Mouse (Mus musculus) heart, embryonic 16.5 days (tissue): ENCODE results near the gene Fos. TPM values are rescaled to one million over a fixed set of nuclear protein-coding genes. Genes with fewer than 3 reads are reported as not detected.
A peak's percentile ranks its signal among the peaks of the same experiment; 100 is the strongest.

Experiments used
- ATAC-seq: fragments of 200-750 bp; cut with Nextera tagmentation; replicated peaks from 2 replicates; pipeline ENCODE4 v1.8.0; 2017; ENCODE audit warnings: moderate number of reproducible peaks; ENCODE audit not compliant: insufficient read depth, low FRiP score; ENCODE audit errors: extremely low read depth
- H3K27ac ChIP-seq: fragments of 300-500 bp; sonication (generic); 2 replicates; pipeline ENCODE4 v1.5.1; 2014; ENCODE audit warnings: mild to moderate bottlenecking, low read length, control low read depth, moderate library complexity
- H3K27me3 ChIP-seq: fragments of 300-500 bp; sonication (generic); 2 replicates; pipeline ENCODE4 v1.6.1; 2014; ENCODE audit warnings: low read length, mixed read lengths; ENCODE audit not compliant: control insufficient read depth, insufficient read depth
- H3K36me3 ChIP-seq: fragments of 300-500 bp; sonication (generic); 2 replicates; pipeline ENCODE4 v1.6.1; 2014; ENCODE audit not compliant: control insufficient read depth, insufficient read depth
- H3K4me1 ChIP-seq: fragments of 300-500 bp; sonication (generic); 2 replicates; pipeline ENCODE4 v1.6.1; 2014; ENCODE audit warnings: low read length, mixed read lengths; ENCODE audit not compliant: control insufficient read depth, insufficient read depth
- H3K4me2 ChIP-seq: fragments of 300-500 bp; sonication (generic); 2 replicates; pipeline ENCODE4 v1.6.1; 2014; ENCODE audit warnings: low read depth, mild to moderate bottlenecking, control low read depth, low read length
- H3K4me3 ChIP-seq: fragments of 300-500 bp; sonication (generic); 2 replicates; pipeline ENCODE4 v1.5.1; 2014; ENCODE audit warnings: mild to moderate bottlenecking, control low read depth, low read length
- H3K9ac ChIP-seq: fragments of 300-500 bp; sonication (generic); 2 replicates; pipeline ENCODE4 v1.6.1; 2014; ENCODE audit warnings: low read length, control low read depth
- H3K9me3 ChIP-seq: fragments of 300-500 bp; sonication (generic); replicated peaks from 2 replicates; pipeline ENCODE4 v1.6.1; 2016; ENCODE audit warnings: low read length; ENCODE audit not compliant: control insufficient read depth
- WGBS: fragments of 180-500 bp; shearing (Covaris S2); extraction: QIAGEN DNeasy Blood & Tissue Kit; methylation state at CpG from one replicate; pipeline ENCODE4 v1.1.7; 2014; 5-methylcytosine and 5-hydroxymethylcytosine counted together
- polyA plus RNA-seq: library from polyadenylated mRNA; unstranded; fragments of >200 nt; fragmentation: Nextera tagmentation; extraction: Ambion mirVana; gene quantifications from 2 replicates; pipeline ENCODE4 v1.2.1, GENCODE M21; 2015

Gene Fos
- polyA plus RNA-seq, 1 experiment from 2014 or later, result 6.6 TPM

DNA sequence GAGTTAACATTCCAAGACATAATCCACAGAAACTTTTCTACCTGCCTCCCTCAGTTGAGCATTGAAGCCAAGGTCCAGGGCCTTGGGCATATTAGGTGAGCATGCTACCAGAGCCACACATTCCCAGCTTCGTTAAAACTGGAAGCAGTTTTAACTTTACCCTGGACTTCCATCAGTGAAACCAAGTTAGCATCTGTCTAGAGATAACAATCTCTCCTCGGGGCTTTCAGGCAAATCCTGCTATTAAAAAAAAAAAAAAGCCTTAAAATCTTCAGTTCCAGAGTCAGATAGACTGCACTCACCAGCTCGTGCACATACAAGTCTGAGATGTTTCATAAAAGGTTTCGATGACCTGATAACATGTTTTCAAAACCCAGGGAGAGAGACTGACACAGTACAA, 17.4 kb upstream of the Fos start:
- Histone ChIP-seq H3K27ac (peak overlapping the region; percentile 92), H3K4me1 (peaks cover 38% of the 10 kb centered on the region), H3K9me3 (no peaks in the 10 kb centered on the region), H3K4me2 (peak overlapping the region; percentile 69; the same call in 1 of the 2 replicates), H3K27me3 (no peaks in the 10 kb centered on the region), H3K4me3 (no peak overlapping the region), H3K9ac (no peak overlapping the region), H3K36me3 (no peaks in the 10 kb centered on the region)
- 51% methylated on average over 4 of the region's 4 CpGs for WGBS
- ATAC-seq, result no peak

DNA sequence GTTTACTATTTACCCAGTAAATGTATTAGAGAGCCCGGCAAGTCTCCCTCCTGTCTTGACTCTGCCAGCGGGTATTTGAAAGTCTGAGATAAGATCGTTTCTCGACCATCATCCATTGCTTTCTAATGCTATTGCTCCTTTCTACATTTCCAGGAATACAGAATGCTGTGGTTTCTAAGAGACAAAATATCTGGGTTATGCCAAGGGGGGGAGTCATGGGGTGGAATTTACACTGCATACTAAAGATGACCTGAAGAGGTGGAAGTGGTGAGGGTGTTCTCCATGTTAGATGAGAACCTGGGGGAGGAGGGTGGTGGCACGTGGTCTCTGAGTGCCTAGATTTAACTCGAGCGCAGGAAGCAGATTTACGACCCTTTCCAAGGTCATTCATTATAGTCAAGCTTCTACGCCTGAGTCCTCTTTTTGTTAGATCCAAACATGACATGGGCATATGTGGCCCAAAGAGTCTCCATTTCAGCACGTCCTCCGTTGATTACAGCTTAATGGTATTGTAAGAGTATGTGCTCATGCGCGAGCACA, 16.7 kb upstream of the Fos start:
- Histone ChIP-seq H3K4me2 (no peak overlapping the region), H3K36me3 (no peaks in the 10 kb centered on the region), H3K27ac (no peak overlapping the region), H3K9me3 (no peaks in the 10 kb centered on the region), H3K9ac (no peak overlapping the region), H3K4me1 (peaks cover 35% of the 10 kb centered on the region), H3K4me3 (no peak overlapping the region), H3K27me3 (no peaks in the 10 kb centered on the region)
- WGBS, result 44% methylated on average over 13 of the region's 13 CpGs
- no peak for ATAC-seq

DNA sequence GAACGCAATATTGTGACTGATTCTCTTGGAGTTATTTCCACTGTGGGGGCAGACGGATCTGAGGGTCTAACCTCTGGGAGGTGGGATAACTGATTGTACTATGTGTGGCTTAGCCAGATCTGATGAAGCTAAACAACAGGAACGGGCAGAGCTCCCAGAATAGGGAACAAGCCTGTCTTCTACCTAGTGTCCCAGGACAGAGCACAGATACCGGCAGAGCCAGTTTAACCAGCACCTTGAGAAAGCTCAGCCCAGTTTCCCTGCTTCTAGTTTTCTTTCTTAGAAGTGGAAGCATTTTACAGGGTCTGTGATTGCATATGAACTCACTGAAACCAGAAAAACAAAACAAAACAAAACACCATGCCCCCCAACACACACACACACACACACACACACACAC, 13.9 kb upstream of the Fos start:
- Histone ChIP-seq H3K9me3 (no peaks in the 10 kb centered on the region), H3K27ac (no peak overlapping the region), H3K9ac (no peak overlapping the region), H3K4me3 (no peak overlapping the region), H3K36me3 (no peaks in the 10 kb centered on the region), H3K4me1 (peaks cover 33% of the 10 kb centered on the region), H3K4me2 (no peak overlapping the region), H3K27me3 (no peaks in the 10 kb centered on the region)
- WGBS, result 57% methylated on average over 4 of the region's 4 CpGs
- ATAC-seq, result no peak

DNA sequence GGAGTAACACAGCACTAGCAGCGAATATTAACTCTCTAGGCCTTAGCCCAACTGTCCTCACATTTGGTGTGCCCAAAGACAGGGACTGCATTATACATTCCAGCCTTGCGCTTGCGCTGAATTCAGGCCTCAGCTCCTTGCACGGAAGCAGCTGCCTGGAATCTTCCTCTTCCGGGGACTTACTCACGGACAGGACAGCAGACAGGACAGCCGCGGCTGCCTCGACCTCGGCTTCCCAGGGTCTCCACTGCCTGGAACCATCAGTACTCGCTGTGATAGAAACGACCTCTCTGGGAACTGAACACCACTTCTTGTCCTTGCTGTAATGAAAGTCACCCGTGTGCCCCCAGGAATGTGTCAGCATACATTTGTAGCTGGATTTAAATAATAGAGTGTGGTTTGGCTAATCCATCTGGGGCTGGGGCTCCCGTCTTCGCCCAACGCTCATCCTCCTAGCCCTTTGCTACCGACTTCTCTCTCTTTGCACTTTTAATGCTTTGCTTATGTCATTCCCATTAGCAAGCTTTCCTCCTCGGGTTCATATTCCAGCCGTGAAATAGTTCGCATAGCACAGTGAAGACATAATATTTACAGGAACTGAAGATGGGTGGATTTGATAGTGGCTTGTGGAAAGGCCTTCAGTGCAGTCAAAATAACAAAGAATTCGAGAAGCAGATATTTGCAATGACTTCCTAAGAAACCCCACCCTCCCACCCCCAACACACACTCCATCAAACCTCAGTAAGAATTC, 11.6 kb upstream of the Fos start:
- WGBS, result 25% methylated on average over 21 of the region's 21 CpGs
- H3K36me3 ChIP-seq, result no peaks in the 10 kb centered on the region
- no peak for ATAC-seq

DNA sequence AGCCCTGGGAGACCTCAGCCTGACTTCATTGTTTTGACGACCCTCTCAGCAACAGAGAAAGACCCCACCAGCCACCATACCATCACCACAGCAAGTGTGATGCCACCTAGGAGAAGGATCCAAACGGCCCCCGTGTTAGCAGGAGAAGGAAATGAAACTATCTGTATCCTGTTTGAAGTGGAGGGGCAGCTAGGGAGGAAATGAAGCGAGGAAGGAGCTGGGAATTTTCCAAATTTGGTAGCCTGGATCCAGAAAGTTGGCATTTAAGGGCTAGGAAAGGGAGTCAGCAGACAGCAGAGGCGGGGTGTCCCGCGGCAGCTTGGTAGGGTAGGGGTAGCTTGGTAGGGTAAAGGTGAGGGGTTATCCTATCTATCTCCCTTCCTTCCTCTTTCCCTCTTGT, 10.9 kb upstream of the Fos start:
- no peak overlapping the region for H3K9ac ChIP-seq
- 38% methylated on average over 7 of the region's 7 CpGs for WGBS
- H3K4me1 ChIP-seq, result peaks cover 17% of the 10 kb centered on the region
- no peaks in the 10 kb centered on the region for H3K27me3 ChIP-seq
- no peak for ATAC-seq
- H3K9me3 ChIP-seq, result no peaks in the 10 kb centered on the region
- H3K4me3 ChIP-seq, result no peak overlapping the region
- no peaks in the 10 kb centered on the region for H3K36me3 ChIP-seq
- H3K4me2 ChIP-seq, result peak overlapping the region; percentile 7; the same call in 1 of the 2 replicates
- H3K27ac ChIP-seq, result peak overlapping the region; percentile 52; the same call in 1 of the 2 replicates

More for the DNA sequence above, 11.6 kb upstream of the Fos start:
- Histone ChIP-seq H3K4me3 (no peak overlapping the region), H3K4me2 (peak overlapping the region; percentile 45), H3K27ac (peak overlapping the region; percentile 41), H3K27me3 (no peaks in the 10 kb centered on the region), H3K4me1 (peaks cover 20% of the 10 kb centered on the region), H3K9ac (peak overlapping the region; percentile 53), H3K9me3 (no peaks in the 10 kb centered on the region)

DNA sequence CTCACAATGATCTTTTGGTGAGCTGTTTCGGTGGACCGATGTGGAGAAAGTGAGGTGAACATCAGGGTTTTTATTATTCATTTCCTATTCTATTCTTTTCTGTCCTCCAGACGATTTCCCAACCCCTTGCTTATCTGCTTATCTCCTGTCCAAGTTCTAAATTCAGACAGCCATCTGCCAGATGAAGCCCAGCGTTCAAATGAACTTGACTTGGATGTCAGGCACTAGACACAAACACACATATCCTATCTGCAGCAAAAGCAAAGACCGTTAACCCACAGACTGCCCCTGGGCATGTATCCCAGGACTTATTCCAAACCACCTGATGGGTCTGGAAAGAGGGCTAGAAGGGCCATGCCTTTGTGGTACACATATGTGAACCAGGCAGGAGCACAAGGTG, 9.3 kb upstream of the Fos start:
- WGBS, result 48% methylated on average over 5 of the region's 5 CpGs
- Histone ChIP-seq H3K9me3 (no peaks in the 10 kb centered on the region), H3K4me3 (no peak overlapping the region), H3K4me2 (no peak overlapping the region), H3K27ac (no peak overlapping the region; the same call in 1 of the 2 replicates), H3K27me3 (no peaks in the 10 kb centered on the region), H3K36me3 (no peaks in the 10 kb centered on the region), H3K9ac (no peak overlapping the region), H3K4me1 (peaks cover 17% of the 10 kb centered on the region)
- no peak for ATAC-seq

DNA sequence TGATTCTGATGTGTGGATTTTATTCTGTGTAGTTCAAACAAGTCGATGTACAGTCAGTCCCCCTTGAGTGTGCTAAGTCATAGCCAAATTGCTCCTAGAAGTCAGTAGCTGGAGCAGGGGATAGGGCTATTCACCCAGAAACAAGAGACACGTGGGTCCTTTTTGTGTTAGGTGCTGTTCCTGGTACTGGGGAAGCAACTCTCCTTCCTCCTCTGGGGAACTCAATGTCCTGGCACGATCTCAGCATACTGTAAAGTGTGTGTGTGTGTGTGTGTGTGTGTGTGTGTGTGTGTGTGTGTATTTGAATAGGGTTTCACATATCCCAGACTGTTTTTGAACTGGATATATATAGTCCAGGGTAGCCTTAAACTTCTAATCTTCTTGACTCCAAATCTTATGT, 8.8 kb upstream of the Fos start:
- H3K36me3 ChIP-seq, result no peaks in the 10 kb centered on the region
- no peaks in the 10 kb centered on the region for H3K9me3 ChIP-seq
- no peak overlapping the region for H3K9ac ChIP-seq
- ATAC-seq, result no peak
- 54% methylated on average over 3 of the region's 3 CpGs for WGBS
- H3K4me3 ChIP-seq, result no peak overlapping the region
- H3K27ac ChIP-seq, result no peak overlapping the region; the same call in 1 of the 2 replicates
- peaks cover 17% of the 10 kb centered on the region for H3K4me1 ChIP-seq
- no peak overlapping the region for H3K4me2 ChIP-seq
- H3K27me3 ChIP-seq, result no peaks in the 10 kb centered on the region

DNA sequence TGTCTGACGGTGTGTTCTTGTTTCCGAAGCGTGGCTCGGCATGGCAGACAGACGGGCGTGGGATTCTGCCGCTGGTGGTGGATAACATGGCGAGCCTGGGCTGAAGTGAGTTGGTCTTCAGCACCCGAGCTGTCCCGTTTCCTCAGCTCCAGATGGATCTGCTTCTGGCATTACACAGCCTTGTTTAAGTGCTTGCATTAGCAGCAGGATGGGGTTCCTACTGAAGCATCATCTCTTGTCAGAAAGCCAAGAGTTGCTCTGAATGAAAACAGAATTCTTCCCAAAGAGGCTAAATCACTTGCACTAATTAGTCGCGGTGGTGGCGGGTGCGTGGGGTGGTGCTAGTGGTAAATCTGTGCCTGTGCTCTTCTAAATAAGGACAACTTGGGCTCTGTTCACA, 5.8 kb upstream of the Fos start:
- Histone ChIP-seq H3K4me1 (peaks cover 16% of the 10 kb centered on the region), H3K9me3 (no peaks in the 10 kb centered on the region), H3K9ac (no peak overlapping the region), H3K27me3 (no peaks in the 10 kb centered on the region), H3K36me3 (no peaks in the 10 kb centered on the region), H3K4me3 (no peak overlapping the region), H3K27ac (no peak overlapping the region), H3K4me2 (no peak overlapping the region)
- ATAC-seq, result no peak
- WGBS, result 78% methylated on average over 14 of the region's 14 CpGs

DNA sequence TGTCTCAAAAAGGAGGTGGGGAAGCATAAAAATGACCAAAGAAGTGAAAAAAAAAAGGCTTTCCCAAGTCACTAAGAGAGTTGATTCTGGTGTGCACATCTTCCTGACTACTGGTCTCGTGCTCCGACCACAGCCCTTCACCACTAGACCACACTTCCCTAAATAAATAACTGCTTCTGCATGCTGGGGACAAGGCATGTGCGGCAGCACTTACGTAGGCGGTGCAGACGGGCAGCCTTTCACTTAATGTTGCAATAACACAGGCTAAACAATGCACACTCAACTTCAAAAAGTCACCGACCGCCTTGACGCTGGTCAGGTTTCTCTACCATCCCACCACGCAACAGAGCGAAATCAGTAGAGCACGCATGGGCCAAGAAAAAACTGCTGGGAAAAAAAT, 5.0 kb upstream of the Fos start:
- Histone ChIP-seq H3K9ac (no peak overlapping the region), H3K27ac (no peak overlapping the region), H3K27me3 (no peaks in the 10 kb centered on the region), H3K36me3 (no peaks in the 10 kb centered on the region), H3K9me3 (no peaks in the 10 kb centered on the region), H3K4me1 (peaks cover 14% of the 10 kb centered on the region), H3K4me2 (no peak overlapping the region), H3K4me3 (no peak overlapping the region)
- no peak for ATAC-seq
- WGBS, result 61% methylated on average over 12 of the region's 12 CpGs
